Mouse (Mus musculus): Measurements from ENCODE around the gene Fcgrt.

Gene Fcgrt

DNA sequence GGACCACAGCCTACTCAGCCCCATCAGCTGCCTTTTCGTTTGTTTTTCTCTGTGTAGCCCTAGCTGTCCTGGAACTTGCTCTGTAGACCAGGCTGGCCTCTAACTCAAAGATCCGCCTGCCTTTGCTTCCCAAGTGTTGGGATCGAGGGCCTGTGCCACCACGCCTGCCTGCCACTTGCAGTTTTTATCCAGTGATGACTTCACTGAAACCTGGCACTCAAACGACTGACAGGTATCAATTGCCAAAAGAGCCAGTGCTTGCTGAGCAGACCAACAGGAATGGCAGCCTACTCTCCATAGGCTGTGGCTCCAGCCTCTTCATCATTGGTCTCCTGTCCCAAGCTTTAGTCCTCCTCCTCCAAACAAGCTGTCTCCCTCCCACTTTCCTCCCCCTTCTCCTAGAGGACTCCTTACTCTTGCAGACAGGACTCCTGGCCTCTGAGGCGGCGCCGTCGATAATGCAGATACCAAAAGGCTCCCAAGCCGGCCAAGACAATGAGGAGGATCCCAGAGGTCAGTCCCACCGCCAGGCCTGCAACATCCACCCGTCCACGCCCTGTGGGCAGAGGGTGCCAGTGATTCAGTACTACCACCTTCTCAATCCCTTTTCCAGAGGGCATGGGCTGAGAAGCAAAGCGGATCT lies 47.2 kb downstream of the Fcgrt start:
- no peak for DNase-seq (ENCODE audit: low spot score)

DNA sequence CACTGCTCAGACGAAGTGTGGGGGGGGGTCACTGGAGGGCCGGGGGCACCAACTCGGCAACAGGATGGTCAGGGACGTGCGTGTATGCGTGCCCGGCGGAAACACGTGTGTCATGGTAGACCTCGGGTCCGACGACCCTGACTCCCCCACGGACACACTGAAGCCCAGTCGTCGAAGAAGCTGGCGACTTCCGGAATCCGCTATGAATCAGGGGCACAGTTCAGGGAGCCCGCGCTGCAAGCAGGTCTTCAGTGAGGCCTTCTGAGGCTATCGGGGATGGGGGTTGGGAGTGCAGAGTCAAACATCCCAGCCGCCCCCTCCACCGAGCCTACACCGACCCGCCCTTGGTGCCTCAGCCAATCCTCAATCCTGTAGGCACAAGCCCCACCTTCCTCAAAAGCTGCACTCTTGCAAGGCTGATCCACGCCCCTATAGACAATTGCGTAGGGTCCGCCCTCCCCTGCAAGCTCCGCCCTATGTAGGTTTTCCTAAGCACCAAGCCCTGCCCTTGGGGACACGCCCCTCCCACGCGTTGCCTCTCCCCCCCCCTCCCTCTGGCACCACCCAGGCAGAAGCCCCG lies 49.6 kb downstream of the Fcgrt start:
- DNase-seq (ENCODE audit: low spot score): peak; percentile 96

DNA sequence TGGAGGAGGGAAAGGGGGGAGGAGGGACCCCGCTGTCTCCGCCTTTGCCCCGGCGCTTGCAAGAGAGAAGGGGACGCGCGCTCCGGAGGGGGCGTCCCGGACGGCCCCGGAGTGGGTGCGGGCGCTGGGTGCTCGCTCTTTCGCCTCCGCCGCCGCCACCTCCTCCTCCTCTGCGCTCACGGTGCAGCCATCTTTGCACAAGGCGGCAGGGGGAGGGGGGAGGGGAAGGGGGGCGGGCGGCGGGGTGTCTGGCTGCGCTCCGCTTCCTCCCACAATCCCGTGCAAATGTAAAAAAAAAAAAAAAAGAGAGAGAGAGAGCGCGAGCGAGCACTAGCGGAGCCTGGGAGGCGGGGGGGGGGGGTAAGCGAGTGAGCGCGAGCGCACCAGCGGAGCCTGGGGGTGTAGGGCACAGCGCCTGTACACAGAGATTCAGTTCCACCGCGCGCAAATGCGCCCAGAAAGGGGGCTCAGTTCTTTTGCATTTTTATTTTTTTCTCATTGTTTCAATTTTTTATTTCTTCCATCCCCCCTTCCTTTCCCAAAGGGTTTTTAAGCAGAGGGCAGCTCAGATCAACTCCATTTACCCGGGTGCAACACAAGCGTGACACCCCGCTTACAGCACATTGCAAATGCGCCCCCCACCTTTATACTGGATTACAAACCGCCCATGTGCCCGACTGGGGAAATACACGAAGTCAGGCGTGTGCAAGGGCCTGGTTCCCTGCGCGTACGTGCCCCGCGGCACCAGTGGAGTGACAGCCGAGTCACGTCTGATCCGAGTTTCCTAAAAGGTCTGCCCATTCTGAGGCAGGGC lies 50.3 kb downstream of the Fcgrt start:
- DNase-seq (ENCODE audit: low spot score): peak; percentile 52

DNA sequence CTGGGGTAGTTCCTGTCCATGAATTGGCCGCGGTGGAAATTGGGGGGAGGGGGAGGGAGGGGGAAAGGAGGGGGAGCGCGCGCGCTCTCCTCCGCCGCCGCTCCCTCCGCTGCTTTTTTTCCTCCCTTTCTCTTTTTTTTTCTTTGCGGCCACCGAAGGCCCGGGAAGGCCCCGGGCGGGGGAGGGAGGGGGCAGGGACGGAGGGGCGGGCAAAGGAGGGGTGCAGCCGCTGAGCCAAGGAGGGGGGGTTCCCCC lies 50.9 kb downstream of the Fcgrt start, which contains the start of gene Prr12:
Gene Prr12, minus strand, starts transcription at position 20 of the 255 bp plus-strand sequence.
- no peak for DNase-seq (ENCODE audit: low spot score)

DNA sequence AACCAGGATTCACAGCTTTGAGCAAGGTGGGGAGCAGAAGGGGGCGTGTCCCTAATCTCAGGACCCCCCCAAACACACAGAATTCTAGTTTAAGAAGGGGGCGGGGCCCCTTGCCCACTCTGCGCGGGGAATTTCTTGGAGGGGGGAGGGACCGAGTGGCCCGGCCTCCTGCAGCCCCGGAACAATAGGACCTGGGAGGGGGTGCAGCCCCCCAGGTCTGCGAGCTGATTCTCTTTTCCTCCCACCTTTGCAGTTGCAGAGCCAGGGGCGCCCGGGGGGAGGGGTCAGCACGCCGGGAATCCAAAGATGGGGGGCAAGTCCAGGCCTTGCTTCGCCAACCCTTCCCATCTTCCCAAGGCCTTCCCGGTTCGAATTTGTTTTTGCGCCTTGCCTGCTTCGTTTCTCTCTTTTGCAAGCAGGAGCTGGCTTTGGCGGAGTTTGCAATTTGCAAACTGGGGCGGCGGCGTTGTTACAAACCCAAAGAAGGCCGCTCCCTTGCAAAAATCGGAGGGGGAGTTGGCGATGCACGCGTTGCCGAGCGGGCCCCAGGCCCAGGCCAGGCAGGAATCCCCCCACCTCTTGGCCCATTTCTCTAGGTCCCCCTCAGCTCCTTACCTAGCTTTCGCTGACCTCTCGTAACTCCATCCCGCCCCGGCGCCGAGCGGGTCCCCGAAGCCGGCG lies 51.3 kb downstream of the Fcgrt start:
- no peak for DNase-seq (ENCODE audit: low spot score)

DNA sequence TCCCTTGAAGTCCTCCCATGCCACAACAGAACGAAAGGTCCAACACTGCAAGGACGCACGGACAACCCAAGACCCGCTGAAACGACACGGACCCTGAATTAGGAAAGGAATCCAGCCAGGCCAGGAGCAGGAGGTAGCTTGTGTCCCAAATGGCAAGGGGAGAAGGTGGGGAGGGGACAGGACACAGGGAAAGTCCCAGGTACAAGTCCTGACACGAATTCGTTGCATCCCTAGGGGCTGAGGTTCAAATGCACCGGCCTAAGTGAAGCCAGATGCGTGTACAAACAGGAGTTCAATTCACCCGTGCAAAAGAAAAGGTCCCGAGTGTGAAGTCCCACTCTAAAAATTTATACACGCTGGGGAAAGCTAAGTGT lies 52.1 kb downstream of the Fcgrt start:
- DNase-seq (ENCODE audit: low spot score): no peak

DNA sequence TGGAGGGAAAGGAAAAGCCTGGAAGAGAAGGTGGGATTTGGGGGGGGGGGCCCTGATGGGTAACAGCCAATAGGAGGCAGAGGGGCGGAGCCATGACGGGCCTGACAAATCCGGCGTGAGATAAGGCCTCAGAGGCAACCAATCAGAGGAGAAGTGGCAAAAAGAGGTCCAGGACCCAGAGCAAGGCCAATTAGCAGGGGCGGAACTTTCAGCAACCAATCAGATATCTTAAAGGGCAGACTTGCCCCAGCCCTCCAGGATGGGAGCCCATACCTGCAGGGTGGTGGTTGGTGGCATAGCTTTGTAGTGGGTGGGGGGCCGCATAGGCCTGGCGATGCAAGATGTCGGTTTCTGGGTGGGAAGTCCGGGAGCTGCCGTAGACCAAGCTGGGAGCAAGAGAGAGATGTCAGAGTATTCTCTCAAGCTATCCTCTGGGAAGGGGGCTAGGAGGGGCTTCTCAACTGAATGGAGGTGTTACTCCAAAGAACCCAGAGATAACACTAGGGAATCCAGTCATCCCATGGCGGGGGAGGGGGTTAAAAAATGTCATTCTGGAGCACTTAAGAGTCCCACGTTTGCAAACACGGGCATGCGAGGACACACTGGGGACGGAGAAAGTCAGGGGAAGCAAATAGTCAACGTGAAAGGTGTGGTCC lies 52.6 kb downstream of the Fcgrt start:
- peak; percentile 77 for DNase-seq (ENCODE audit: low spot score)

DNA sequence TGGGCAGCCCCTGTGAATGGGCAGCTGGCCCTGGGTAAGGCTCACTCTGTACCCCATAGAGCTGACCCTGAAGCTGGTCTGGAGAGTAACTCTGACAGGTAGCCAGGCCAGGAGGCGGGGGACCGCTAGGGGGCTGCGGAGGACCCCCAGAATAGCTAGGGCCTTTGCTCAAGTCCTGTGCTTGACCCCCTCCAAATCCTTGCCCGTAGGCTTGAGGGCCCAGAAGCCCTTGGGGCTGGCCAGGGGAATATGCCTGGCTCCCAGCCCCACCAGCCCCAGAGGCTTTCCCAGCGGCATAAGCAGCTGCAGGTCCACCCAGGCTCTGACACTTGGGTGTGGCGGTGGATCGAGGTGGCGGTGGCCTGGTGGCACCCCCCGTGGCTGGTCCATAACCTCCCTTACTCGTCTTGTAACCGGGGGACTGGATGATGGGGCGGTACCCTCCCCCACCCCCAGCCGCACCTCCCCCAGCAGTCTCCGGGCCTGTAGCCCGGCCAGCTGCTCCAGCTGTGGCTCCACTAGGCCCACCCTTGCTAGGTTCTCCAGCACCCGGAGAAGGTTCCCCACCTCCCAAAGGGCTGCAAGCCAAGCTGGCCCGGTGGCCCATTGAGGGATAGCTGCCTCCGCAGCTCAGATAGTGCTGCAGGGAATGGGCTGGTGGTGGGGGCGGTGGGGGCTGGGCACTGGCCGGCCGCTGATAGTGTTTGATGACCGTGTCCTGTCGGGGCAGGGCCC lies 54.6 kb downstream of the Fcgrt start:
- DNase-seq (ENCODE audit: low spot score): no peak

DNA sequence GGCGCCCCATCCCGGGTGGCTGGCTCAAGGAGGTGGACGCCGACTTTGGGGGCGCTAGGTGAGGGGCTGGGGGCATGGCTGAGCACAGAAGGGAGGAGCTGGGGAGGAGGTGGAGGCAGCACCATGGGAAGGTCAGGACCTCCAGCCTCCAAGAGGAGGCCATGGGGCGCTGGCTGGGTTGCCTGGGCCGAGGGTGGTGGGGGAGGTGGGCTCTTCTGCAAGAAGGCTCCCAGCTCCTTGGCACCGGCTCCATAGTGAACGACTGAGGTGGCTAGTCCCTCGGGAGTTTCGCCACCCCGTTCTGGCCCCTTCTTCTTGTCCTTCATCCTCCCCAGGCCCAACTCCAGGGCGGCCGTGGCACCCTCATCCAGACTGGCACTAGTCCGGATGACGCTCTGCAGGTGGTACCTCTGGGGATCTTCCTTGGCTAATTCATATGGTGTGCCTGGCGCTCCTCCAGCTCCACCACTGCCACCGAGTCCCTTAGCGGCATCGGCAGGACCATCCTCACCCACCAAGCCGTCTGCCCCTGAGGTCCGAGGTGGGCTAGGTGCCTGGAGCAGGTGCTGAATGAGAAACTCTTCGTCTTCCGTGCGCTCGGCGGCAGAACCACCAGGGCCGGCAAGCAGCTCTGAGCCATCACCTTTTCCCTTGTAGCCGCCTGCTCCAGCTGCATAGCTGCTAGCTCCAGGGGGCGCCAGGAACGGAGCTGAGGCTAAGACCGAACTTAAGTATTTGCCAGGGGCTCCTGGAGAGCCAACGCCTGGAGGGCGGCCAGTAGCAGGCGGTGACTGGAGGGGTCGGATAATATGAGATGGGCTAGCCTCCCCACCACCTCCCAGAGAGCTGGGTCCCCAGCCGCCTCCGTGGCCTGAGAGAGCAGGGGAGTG lies 55.4 kb downstream of the Fcgrt start:
- DNase-seq (ENCODE audit: low spot score): no peak

DNA sequence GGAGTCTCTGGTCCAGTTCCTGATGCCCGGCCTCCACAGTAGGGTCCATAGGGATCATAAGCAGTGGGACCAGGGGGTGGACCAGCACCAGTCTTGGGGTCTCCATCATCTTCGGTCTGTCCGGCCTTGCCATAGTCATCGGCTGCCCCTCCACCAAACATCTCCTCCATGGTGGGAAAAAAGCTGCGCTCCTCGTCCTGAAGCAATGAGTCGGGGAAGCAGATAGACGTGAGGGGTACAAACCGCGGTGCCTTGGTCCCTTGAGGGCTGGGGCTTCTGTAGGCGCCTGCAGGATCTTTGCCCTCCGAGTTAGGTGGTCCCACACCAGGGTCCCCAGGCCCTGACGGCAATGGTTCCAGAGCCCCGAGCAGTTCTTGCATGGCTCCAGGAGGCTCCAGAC lies 56.2 kb downstream of the Fcgrt start:
- no peak for DNase-seq (ENCODE audit: low spot score)

DNA sequence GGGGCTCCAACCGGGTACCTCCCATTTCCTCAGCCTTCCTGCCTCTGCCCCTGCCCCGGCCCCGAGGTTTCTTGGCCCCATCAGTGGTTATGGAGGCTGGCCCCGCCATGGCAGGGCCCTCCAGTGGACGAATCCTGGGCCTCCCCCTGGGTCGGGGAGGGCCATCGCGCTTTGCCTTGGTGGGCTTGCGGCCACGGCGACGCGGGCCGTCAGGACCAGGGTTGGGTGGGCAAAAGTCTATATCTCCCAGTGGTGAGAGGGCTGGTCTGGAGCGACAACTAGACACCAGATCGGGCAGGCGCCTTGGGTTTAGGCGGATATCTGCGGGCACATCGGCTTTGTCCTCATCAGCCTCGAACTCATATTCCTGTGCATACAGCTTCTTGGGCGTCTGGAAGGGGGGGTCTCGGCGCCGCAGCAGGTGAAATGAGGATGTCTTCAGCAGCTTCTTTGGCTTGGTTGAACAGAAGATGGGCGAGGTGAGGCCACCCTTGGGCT lies 56.7 kb downstream of the Fcgrt start:
- no peak for DNase-seq (ENCODE audit: low spot score)

DNA sequence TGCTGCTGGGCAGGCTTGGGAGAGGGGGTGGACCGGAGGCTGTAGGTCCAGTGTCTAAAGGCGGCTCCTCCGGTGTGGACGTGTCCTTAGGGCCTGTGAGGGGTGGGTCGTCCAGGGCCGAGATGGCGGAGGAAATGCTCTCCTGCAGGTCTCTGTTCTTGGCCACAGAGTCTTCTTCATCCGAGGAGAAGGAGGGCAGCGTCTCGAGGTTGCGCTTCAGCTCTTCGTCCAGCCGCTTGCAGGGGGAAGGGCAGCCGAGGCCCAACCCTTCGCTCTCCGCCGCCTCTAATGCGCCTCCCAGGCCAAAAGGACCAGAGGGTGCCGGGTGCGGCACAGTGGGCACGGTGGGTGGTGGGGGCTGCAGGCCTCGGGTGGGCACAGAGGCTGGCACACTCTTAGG lies 57.9 kb downstream of the Fcgrt start:
- DNase-seq (ENCODE audit: low spot score): no peak

DNA sequence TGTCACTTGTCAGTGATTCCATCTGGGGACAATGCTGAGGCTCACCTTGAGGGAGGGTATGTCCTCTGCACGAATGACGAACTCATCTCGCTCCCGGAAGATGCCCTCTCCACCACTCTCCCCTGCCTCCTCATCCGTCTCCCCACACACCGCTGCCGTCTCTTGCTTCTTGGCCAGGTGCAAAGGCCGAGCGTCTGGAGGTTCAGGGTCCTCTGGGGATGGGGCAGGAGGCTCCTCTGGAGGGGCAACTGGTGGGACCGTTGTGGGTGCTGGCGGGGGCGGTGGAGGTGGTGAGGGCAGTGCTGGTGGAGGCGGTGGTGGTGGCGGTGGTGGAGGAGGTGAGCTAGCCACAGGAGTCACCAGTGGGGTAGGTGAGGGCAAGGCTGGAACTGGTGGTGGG lies 60.3 kb downstream of the Fcgrt start:
- no peak for DNase-seq (ENCODE audit: low spot score)
